Mouse (Mus musculus): ENCODE measurements at regions not wholly inside any gene's neighbourhood (a gene's known extent, or its start where the extent isn't known, plus 50 kb on each side); places are given as distances from the start of the nearest gene placed in this dataset.

- WGBS (ENCODE audit: insufficient replicate concordance): 32% methylated on average over 8 of the region's 8 CpGs
These were observed 442.6 kb downstream of the Prdm2 start for GRCm38 (mm10) chr4:142770177-142770576.

GRCm38 (mm10) chr4:142767665-142768064 lies 445.1 kb downstream of the Prdm2 start:
- H3K4me1 ChIP-seq: no peaks in the 10 kb centered on the region
- no peak overlapping the region for H3K9ac ChIP-seq
- H3K4me2 ChIP-seq: no peak overlapping the region
- ATAC-seq: no peak
- H3K27me3 ChIP-seq (replicated peaks): no peaks in the 10 kb centered on the region
- H3K27ac ChIP-seq: no peak overlapping the region
- WGBS (ENCODE audit: insufficient replicate concordance): 53% methylated on average over 4 of the region's 4 CpGs
- H3K4me3 ChIP-seq: no peak overlapping the region
- no peaks in the 10 kb centered on the region for H3K36me3 ChIP-seq
- 0 out of 2 replicates have a peak, but pooled peaks cover 8% of the 10 kb centered on the region for H3K9me3 ChIP-seq (replicated peaks)

More at GRCm38 (mm10) chr4:142770177-142770576, 442.6 kb downstream of the Prdm2 start:
- Histone ChIP-seq H3K4me1 (no peaks in the 10 kb centered on the region), H3K27me3 (replicated peaks) (no peaks in the 10 kb centered on the region), H3K9ac (no peak overlapping the region), H3K4me3 (no peak overlapping the region), H3K36me3 (no peaks in the 10 kb centered on the region), H3K27ac (no peak overlapping the region), H3K9me3 (replicated peaks) (0 out of 2 replicates have a peak, but pooled peaks cover 5% of the 10 kb centered on the region), H3K4me2 (no peak overlapping the region)
- ATAC-seq: no peak

GRCm38 (mm10) chr4:142761577-142761976 lies 451.2 kb downstream of the Prdm2 start:
- no peaks in the 10 kb centered on the region for H3K36me3 ChIP-seq
- H3K27ac ChIP-seq: no peak overlapping the region
- H3K9ac ChIP-seq: no peak overlapping the region
- H3K4me2 ChIP-seq: no peak overlapping the region
- ATAC-seq: no peak
- no peak overlapping the region for H3K4me3 ChIP-seq
- no peaks in the 10 kb centered on the region for H3K27me3 ChIP-seq (replicated peaks)
- 49% methylated on average over 8 of the region's 8 CpGs for WGBS (ENCODE audit: insufficient replicate concordance)
- H3K9me3 ChIP-seq (replicated peaks): 0 out of 2 replicates have a peak, but pooled peaks cover 6% of the 10 kb centered on the region
- H3K4me1 ChIP-seq: no peaks in the 10 kb centered on the region

GRCm38 (mm10) chr4:142758102-142758501 lies 454.7 kb downstream of the Prdm2 start:
- H3K9me3 ChIP-seq (replicated peaks): 0 out of 2 replicates have a peak, but pooled peaks cover 3% of the 10 kb centered on the region
- H3K4me2 ChIP-seq: no peak overlapping the region
- no peak overlapping the region for H3K9ac ChIP-seq
- no peaks in the 10 kb centered on the region for H3K36me3 ChIP-seq
- no peaks in the 10 kb centered on the region for H3K27me3 ChIP-seq (replicated peaks)
- no peak overlapping the region for H3K27ac ChIP-seq
- H3K4me1 ChIP-seq: no peaks in the 10 kb centered on the region
- H3K4me3 ChIP-seq: no peak overlapping the region
- no peak for ATAC-seq
- 57% methylated on average over 3 of the region's 3 CpGs for WGBS (ENCODE audit: insufficient replicate concordance)

- Histone ChIP-seq H3K9me3 (replicated peaks) (0 out of 2 replicates have a peak, but pooled peaks cover 3% of the 10 kb centered on the region), H3K9ac (no peak overlapping the region), H3K4me1 (no peaks in the 10 kb centered on the region), H3K27ac (no peak overlapping the region), H3K36me3 (no peaks in the 10 kb centered on the region), H3K4me3 (no peak overlapping the region), H3K27me3 (replicated peaks) (no peaks in the 10 kb centered on the region), H3K4me2 (no peak overlapping the region)
- no peak for ATAC-seq
- WGBS (ENCODE audit: insufficient replicate concordance): 51% methylated on average over 6 of the region's 6 CpGs
These were observed 456.5 kb downstream of the Prdm2 start for GRCm38 (mm10) chr4:142756332-142756731.

GRCm38 (mm10) chr4:142749918-142750317 lies 462.9 kb downstream of the Prdm2 start:
- no peaks in the 10 kb centered on the region for H3K27me3 ChIP-seq (replicated peaks)
- H3K36me3 ChIP-seq: no peaks in the 10 kb centered on the region
- H3K27ac ChIP-seq: no peak overlapping the region
- no peak overlapping the region for H3K9ac ChIP-seq
- ATAC-seq: no peak
- H3K4me3 ChIP-seq: no peak overlapping the region
- peaks cover 17% of the 10 kb centered on the region; the same call in 1 of the 2 replicates for H3K9me3 ChIP-seq (replicated peaks)
- 56% methylated on average over 8 of the region's 8 CpGs for WGBS (ENCODE audit: insufficient replicate concordance)
- no peak overlapping the region for H3K4me2 ChIP-seq
- H3K4me1 ChIP-seq: no peaks in the 10 kb centered on the region

- H3K4me2 ChIP-seq: no peak overlapping the region
- H3K9me3 ChIP-seq (replicated peaks): no peaks in the 10 kb centered on the region
- no peak overlapping the region for H3K9ac ChIP-seq
- no peaks in the 10 kb centered on the region for H3K27me3 ChIP-seq (replicated peaks)
- no peaks in the 10 kb centered on the region for H3K4me1 ChIP-seq
- H3K27ac ChIP-seq: no peak overlapping the region
- no peaks in the 10 kb centered on the region for H3K36me3 ChIP-seq
- ATAC-seq: no peak
- H3K4me3 ChIP-seq: no peak overlapping the region
- WGBS (ENCODE audit: insufficient replicate concordance): 71% methylated on average over 4 of the region's 4 CpGs
These were observed 484.3 kb upstream of the Kazn start for GRCm38 (mm10) chr4:142723554-142723907.

- 0 out of 2 replicates have a peak, but pooled peaks cover 4% of the 10 kb centered on the region for H3K9me3 ChIP-seq (replicated peaks)
- H3K4me3 ChIP-seq: no peak overlapping the region
- H3K9ac ChIP-seq: no peak overlapping the region
- H3K36me3 ChIP-seq: no peaks in the 10 kb centered on the region
- H3K4me1 ChIP-seq: no peaks in the 10 kb centered on the region
- H3K27me3 ChIP-seq (replicated peaks): no peaks in the 10 kb centered on the region
- no peak for ATAC-seq
- no peak overlapping the region for H3K4me2 ChIP-seq
- H3K27ac ChIP-seq: no peak overlapping the region
- 61% methylated on average over 3 of the region's 3 CpGs for WGBS (ENCODE audit: insufficient replicate concordance)
These were observed 483.8 kb upstream of the Kazn start for GRCm38 (mm10) chr4:142722845-142723553.

GRCm38 (mm10) chr4:142701606-142702005 lies 462.4 kb upstream of the Kazn start:
- WGBS (ENCODE audit: insufficient replicate concordance): 53% methylated on average over 5 of the region's 5 CpGs

GRCm38 (mm10) chr4:142694926-142695325 lies 455.7 kb upstream of the Kazn start:
- ATAC-seq: no peak
- no peak overlapping the region for H3K4me2 ChIP-seq
- no peak overlapping the region for H3K9ac ChIP-seq
- no peak overlapping the region for H3K4me3 ChIP-seq
- peaks cover 21% of the 10 kb centered on the region; the same call in 1 of the 2 replicates for H3K9me3 ChIP-seq (replicated peaks)
- H3K36me3 ChIP-seq: no peaks in the 10 kb centered on the region
- H3K27ac ChIP-seq: no peak overlapping the region
- H3K4me1 ChIP-seq: no peaks in the 10 kb centered on the region
- 70% methylated on average over 13 of the region's 13 CpGs for WGBS (ENCODE audit: insufficient replicate concordance)
- H3K27me3 ChIP-seq (replicated peaks): no peaks in the 10 kb centered on the region

More at GRCm38 (mm10) chr4:142701606-142702005, 462.4 kb upstream of the Kazn start:
- Histone ChIP-seq H3K27ac (no peak overlapping the region), H3K4me2 (no peak overlapping the region), H3K9ac (no peak overlapping the region), H3K36me3 (no peaks in the 10 kb centered on the region), H3K4me1 (no peaks in the 10 kb centered on the region), H3K4me3 (no peak overlapping the region), H3K27me3 (replicated peaks) (no peaks in the 10 kb centered on the region), H3K9me3 (replicated peaks) (peaks cover 13% of the 10 kb centered on the region)
- ATAC-seq: no peak

- no peak overlapping the region for H3K27ac ChIP-seq
- no peak overlapping the region for H3K4me3 ChIP-seq
- H3K9me3 ChIP-seq (replicated peaks): peaks cover 37% of the 10 kb centered on the region
- H3K9ac ChIP-seq: no peak overlapping the region
- H3K4me2 ChIP-seq: no peak overlapping the region
- H3K4me1 ChIP-seq: no peaks in the 10 kb centered on the region
- no peaks in the 10 kb centered on the region for H3K27me3 ChIP-seq (replicated peaks)
- H3K36me3 ChIP-seq: no peaks in the 10 kb centered on the region
- 66% methylated on average over 6 of the region's 6 CpGs for WGBS (ENCODE audit: insufficient replicate concordance)
- no peak for ATAC-seq
These were observed 449.0 kb upstream of the Kazn start for GRCm38 (mm10) chr4:142688241-142688640.

GRCm38 (mm10) chr4:142677426-142677825 lies 438.2 kb upstream of the Kazn start:
- H3K4me3 ChIP-seq: no peak overlapping the region
- no peaks in the 10 kb centered on the region for H3K4me1 ChIP-seq
- no peaks in the 10 kb centered on the region; the same call in 1 of the 2 replicates for H3K9me3 ChIP-seq (replicated peaks)
- no peak overlapping the region for H3K27ac ChIP-seq
- H3K36me3 ChIP-seq: no peaks in the 10 kb centered on the region
- no peak for ATAC-seq
- no peaks in the 10 kb centered on the region for H3K27me3 ChIP-seq (replicated peaks)
- WGBS (ENCODE audit: insufficient replicate concordance): 81% methylated on average over 4 of the region's 4 CpGs
- H3K4me2 ChIP-seq: no peak overlapping the region
- no peak overlapping the region for H3K9ac ChIP-seq

All from liver, embryonic 12.5 days (tissue).